Mouse (Mus musculus): ENCODE data around the gene Atp6v1g2.

The Atp6v1g2 gene

GRCm38 (mm10) chr17:35239700-35240099 lies 6.2 kb downstream of the Atp6v1g2 start:
- DNase-seq (ENCODE audit: low spot score), result no peak

- no peak for DNase-seq (ENCODE audit: low spot score)
Measured at GRCm38 (mm10) chr17:35240384-35241304, 7.2 kb downstream of the Atp6v1g2 start.

GRCm38 (mm10) chr17:35241305-35242014 lies 8.0 kb downstream of the Atp6v1g2 start, which contains the start of gene Ddx39b:
Gene Ddx39b (plus strand): TSS chr17:35241746.
- DNase-seq (ENCODE audit: low spot score), result peak; percentile 97

- DNase-seq (ENCODE audit: low spot score), result peak; percentile 53
Measured at GRCm38 (mm10) chr17:35242015-35242941, 8.8 kb downstream of the Atp6v1g2 start.

GRCm38 (mm10) chr17:35243086-35243485 lies 9.6 kb downstream of the Atp6v1g2 start:
- peak; percentile 44 for DNase-seq (ENCODE audit: low spot score)

GRCm38 (mm10) chr17:35244999-35245398 lies 11.5 kb downstream of the Atp6v1g2 start:
- no peak for DNase-seq (ENCODE audit: low spot score)

GRCm38 (mm10) chr17:35245731-35246623 lies 12.5 kb downstream of the Atp6v1g2 start:
- no peak for DNase-seq (ENCODE audit: low spot score)

GRCm38 (mm10) chr17:35247144-35247543 lies 13.7 kb downstream of the Atp6v1g2 start:
- no peak for DNase-seq (ENCODE audit: low spot score)

GRCm38 (mm10) chr17:35248986-35249385 lies 15.5 kb downstream of the Atp6v1g2 start:
- DNase-seq (ENCODE audit: low spot score), result no peak

GRCm38 (mm10) chr17:35249451-35250197 lies 16.2 kb downstream of the Atp6v1g2 start:
- DNase-seq (ENCODE audit: low spot score), result no peak

GRCm38 (mm10) chr17:35250348-35251120 lies 17.1 kb downstream of the Atp6v1g2 start:
- DNase-seq (ENCODE audit: low spot score), result no peak

GRCm38 (mm10) chr17:35251162-35251719 lies 17.8 kb downstream of the Atp6v1g2 start:
- no peak for DNase-seq (ENCODE audit: low spot score)

- no peak for DNase-seq (ENCODE audit: low spot score)
Measured at GRCm38 (mm10) chr17:35251981-35252380, 18.5 kb downstream of the Atp6v1g2 start.

GRCm38 (mm10) chr17:35252619-35253292 lies 19.3 kb downstream of the Atp6v1g2 start:
- no peak for DNase-seq (ENCODE audit: low spot score)

- no peak for DNase-seq (ENCODE audit: low spot score)
Measured at GRCm38 (mm10) chr17:35253293-35254093, 20.0 kb downstream of the Atp6v1g2 start.

GRCm38 (mm10) chr17:35254241-35255098 lies 21.0 kb downstream of the Atp6v1g2 start:
- peak; percentile 52 for DNase-seq (ENCODE audit: low spot score)

- DNase-seq (ENCODE audit: low spot score), result no peak
Measured at GRCm38 (mm10) chr17:35255301-35255700, 21.8 kb downstream of the Atp6v1g2 start.
